ENCODE assay signal across 8 mouse cellular contexts in the genomic region with DNA sequence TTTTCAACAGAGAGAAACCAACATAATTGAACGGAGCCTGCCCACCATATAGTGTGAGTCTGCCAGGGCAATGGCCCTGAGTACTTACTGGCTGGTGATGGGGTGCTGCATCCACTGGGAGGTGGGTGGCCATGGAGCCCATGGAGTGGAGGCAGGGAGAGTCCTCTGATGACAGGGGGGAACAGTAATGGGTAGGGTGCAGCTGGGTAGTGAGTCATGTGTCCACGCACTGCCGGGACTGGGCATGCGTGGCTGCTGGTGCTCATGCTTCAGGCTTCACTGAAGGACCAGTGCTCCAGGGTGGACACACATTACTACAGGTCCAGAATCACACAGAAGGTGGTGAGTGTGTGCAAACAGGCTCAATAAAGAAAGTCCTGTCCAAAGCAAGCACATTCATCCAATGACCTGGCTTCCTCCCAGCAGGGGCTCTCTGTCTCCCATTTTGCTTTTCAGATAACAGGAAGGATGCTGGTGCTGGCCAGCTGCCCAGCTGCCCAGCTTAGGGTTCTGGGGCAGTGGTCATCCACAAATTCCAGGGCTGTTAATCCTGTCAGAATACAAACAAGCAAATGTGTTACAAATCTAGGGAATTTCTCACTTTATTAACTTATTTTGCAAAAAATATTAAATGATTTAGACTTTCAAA. TPM values are rescaled to one million over a fixed set of nuclear protein-coding genes. Genes with fewer than 3 reads are reported as not detected.
A peak's percentile ranks its signal among the peaks of the same experiment; 100 is the strongest.
DNase-seq lines count a peak whose midpoint lies in the region; ATAC-seq lines count a peak whose summit lies in the region.

A gene (minus strand): TSS at position 555 of the 649 bp plus-strand sequence.

- no peak within 1 kb of the TSS for H3K27ac ChIP-seq in intestine, embryonic 15.5 days
- H3K27ac ChIP-seq in intestine, embryonic 16.5 days (ENCODE audit: low read length): no peak within 1 kb of the TSS
- H3K27ac ChIP-seq in forebrain, embryonic 12.5 days: no peak within 1 kb of the TSS
- no peak within 1 kb of the TSS for H3K27ac ChIP-seq in hindbrain, embryonic 15.5 days (replicated peaks)

- H3K36me3 ChIP-seq in intestine, embryonic 15.5 days: no peaks in the 10 kb centered on the region
- H3K36me3 ChIP-seq in intestine, embryonic 16.5 days (ENCODE audit: control insufficient read depth, insufficient read depth, low read length): no peaks in the 10 kb centered on the region
- H3K36me3 ChIP-seq in forebrain, embryonic 12.5 days (replicated peaks): no peaks in the 10 kb centered on the region
- no peaks in the 10 kb centered on the region for H3K36me3 ChIP-seq in hindbrain, embryonic 15.5 days

- H3K4me2 ChIP-seq in intestine, embryonic 15.5 days (replicated peaks): no peak within 1 kb of the TSS
- H3K4me2 ChIP-seq in intestine, embryonic 16.5 days (ENCODE audit: low read depth, low read length): no peak within 1 kb of the TSS
- H3K4me2 ChIP-seq in forebrain, embryonic 12.5 days: no peak within 1 kb of the TSS
- no peak within 1 kb of the TSS for H3K4me2 ChIP-seq in hindbrain, embryonic 15.5 days

- no peaks in the 10 kb centered on the region for H3K4me1 ChIP-seq in intestine, embryonic 15.5 days (replicated peaks)
- H3K4me1 ChIP-seq in intestine, embryonic 16.5 days (ENCODE audit: control insufficient read depth, insufficient read depth, low read length): no peaks in the 10 kb centered on the region
- H3K4me1 ChIP-seq in forebrain, embryonic 12.5 days: peaks cover 10% of the 10 kb centered on the region
- H3K4me1 ChIP-seq in hindbrain, embryonic 15.5 days (replicated peaks): peaks cover 13% of the 10 kb centered on the region

- 93% methylated on average over 4 of the region's 4 CpGs for WGBS in intestine, embryonic 15.5 days
- WGBS in intestine, embryonic 16.5 days: over 99% methylated on average over 4 of the region's 4 CpGs
- WGBS in forebrain, embryonic 12.5 days: 92% methylated on average over 4 of the region's 4 CpGs
- 85% methylated on average over 4 of the region's 4 CpGs for WGBS in hindbrain, embryonic 15.5 days

- ATAC-seq in intestine, embryonic 15.5 days: no peak
- no peak for ATAC-seq in intestine, embryonic 16.5 days
- peak; percentile 33; the same call in 1 of the 2 replicates for ATAC-seq in forebrain, embryonic 12.5 days (ENCODE audit: low FRiP score)
- no peak for ATAC-seq in hindbrain, embryonic 15.5 days (ENCODE audit: low FRiP score, low read depth)

- no peaks in the 10 kb centered on the region for H3K27me3 ChIP-seq in intestine, embryonic 15.5 days (replicated peaks)
- H3K27me3 ChIP-seq in intestine, embryonic 16.5 days (replicated peaks; ENCODE audit: control insufficient read depth, insufficient read depth, low read length): 0 out of 2 replicates have a peak, but pooled peaks cover 3% of the 10 kb centered on the region
- H3K27me3 ChIP-seq in forebrain, embryonic 12.5 days: peaks cover 5% of the 10 kb centered on the region; the same call in 1 of the 2 replicates
- no peaks in the 10 kb centered on the region for H3K27me3 ChIP-seq in hindbrain, embryonic 15.5 days

- no peaks in the 10 kb centered on the region for H3K9me3 ChIP-seq in intestine, embryonic 15.5 days
- H3K9me3 ChIP-seq in intestine, embryonic 16.5 days (ENCODE audit: control insufficient read depth, low read length): no peaks in the 10 kb centered on the region
- H3K9me3 ChIP-seq in forebrain, embryonic 12.5 days: no peaks in the 10 kb centered on the region
- H3K9me3 ChIP-seq in hindbrain, embryonic 15.5 days: no peaks in the 10 kb centered on the region

- peak; percentile 8 for DNase-seq in NIH3T3 (ENCODE audit: low read depth)
- no peak for DNase-seq in frontal cortex, postnatal 25 days (ENCODE audit: low spot score in 2 of 2)
- no peak for DNase-seq in layer of hippocampus, postnatal 25 days (ENCODE audit: extremely low spot score in 1 of 2, low spot score in 1 of 2)
- no peak for DNase-seq in right cerebral cortex, adult 2 months (ENCODE audit: low spot score in 2 of 2)

- H3K9ac ChIP-seq in intestine, embryonic 15.5 days: no peak within 1 kb of the TSS
- H3K9ac ChIP-seq in intestine, embryonic 16.5 days (ENCODE audit: low read depth, low read length): no peak within 1 kb of the TSS
- H3K9ac ChIP-seq in forebrain, embryonic 12.5 days: no peak within 1 kb of the TSS
- no peak within 1 kb of the TSS for H3K9ac ChIP-seq in hindbrain, embryonic 15.5 days

- no peak within 1 kb of the TSS for H3K4me3 ChIP-seq in intestine, embryonic 15.5 days (replicated peaks)
- H3K4me3 ChIP-seq in intestine, embryonic 16.5 days (ENCODE audit: low read length): no peak within 1 kb of the TSS
- no peak within 1 kb of the TSS for H3K4me3 ChIP-seq in forebrain, embryonic 12.5 days (replicated peaks)
- H3K4me3 ChIP-seq in hindbrain, embryonic 15.5 days: no peak within 1 kb of the TSS

RNA-seq across cellular contexts. Expression of the gene that starts here (rescaled TPM):
- 9.0 and 10.2 TPM in 2 replicates for polyA plus RNA-seq in intestine, embryonic 15.5 days (2015; fragmentation: Nextera tagmentation; extraction: Ambion mirVana)
- polyA plus RNA-seq in intestine, embryonic 16.5 days (2015; fragmentation: Nextera tagmentation; extraction: Ambion mirVana): 6.2 and 6.5 TPM in 2 replicates
- polyA plus RNA-seq in forebrain, embryonic 12.5 days (2016; fragmentation: Nextera tagmentation; extraction: Ambion mirVana): 9.1 and 12.7 TPM in 2 replicates
- polyA plus RNA-seq in hindbrain, embryonic 15.5 days (2015; fragmentation: Nextera tagmentation; extraction: Ambion mirVana): 14.0 and 18.3 TPM in 2 replicates
- 1 to 10 TPM; 7.2 to 8.1 TPM for total RNA-seq in layer of hippocampus, postnatal 25 days (2021)
